Mouse (Mus musculus) ES-Bruce4 (cell line): Measurements from ENCODE around the gene Nop9. TPM values are rescaled to one million over a fixed set of nuclear protein-coding genes. Genes with fewer than 3 reads are reported as not detected.

Source experiments
- H3K27ac ChIP-seq: 2 replicates; pipeline ENCODE4 v1.5.1; 2012; ENCODE audit warnings: low read length, inconsistent platforms; ENCODE audit not compliant: insufficient read depth
- H3K27me3 ChIP-seq: 2 replicates; pipeline ENCODE4 v1.6.1; 2012; ENCODE audit warnings: mild to moderate bottlenecking, low read length, inconsistent platforms; ENCODE audit not compliant: control insufficient read depth, poor library complexity, insufficient read depth, severe bottlenecking
- H3K36me3 ChIP-seq: 2 replicates; pipeline ENCODE4 v1.6.1; 2012; ENCODE audit warnings: inconsistent platforms, mild to moderate bottlenecking, low read length, moderate library complexity; ENCODE audit not compliant: control insufficient read depth, poor library complexity, insufficient read depth, severe bottlenecking
- H3K4me1 ChIP-seq: one replicate; pipeline ENCODE4 v1.8.1; 2011; ENCODE audit warnings: low read length; ENCODE audit not compliant: control insufficient read depth, insufficient read depth
- H3K4me3 ChIP-seq: 2 replicates; pipeline ENCODE4 v1.5.1; 2011; ENCODE audit warnings: low read depth, mild to moderate bottlenecking, low read length
- H3K9ac ChIP-seq: 2 replicates; pipeline ENCODE4 v1.6.1; 2012; ENCODE audit warnings: low read depth, mild to moderate bottlenecking, inconsistent platforms; ENCODE audit not compliant: poor library complexity, severe bottlenecking
- H3K9me3 ChIP-seq: replicated peaks from 2 replicates; pipeline ENCODE4 v1.6.1; 2012; ENCODE audit warnings: mild to moderate bottlenecking, low read length, inconsistent platforms; ENCODE audit not compliant: control insufficient read depth, poor library complexity, insufficient read depth, severe bottlenecking
- CTCF ChIP-seq: IDR thresholded peaks from one replicate; pipeline ENCODE4 v1.8.1; 2011; ENCODE audit warnings: low read depth, low read length
- EP300 ChIP-seq: IDR thresholded peaks from 2 replicates; pipeline ENCODE4 v1.6.1; 2011; ENCODE audit warnings: low read depth, low read length; ENCODE audit not compliant: insufficient read depth
- POLR2A ChIP-seq: IDR thresholded peaks from one replicate; pipeline ENCODE4 v1.8.1; 2011; ENCODE audit warnings: low read length; ENCODE audit not compliant: insufficient read depth
- polyA plus RNA-seq: library from polyadenylated mRNA; stranded (reverse); fragments of >200 nt; gene quantifications from 2 replicates; pipeline ENCODE4 v1.2.4, GENCODE M21; 2011; ENCODE audit warnings: low read depth; ENCODE audit not compliant: missing spikeins, insufficient read depth, insufficient read length

The Nop9 gene
- polyA plus RNA-seq, 1 experiment: 59.8 TPM

DNA sequence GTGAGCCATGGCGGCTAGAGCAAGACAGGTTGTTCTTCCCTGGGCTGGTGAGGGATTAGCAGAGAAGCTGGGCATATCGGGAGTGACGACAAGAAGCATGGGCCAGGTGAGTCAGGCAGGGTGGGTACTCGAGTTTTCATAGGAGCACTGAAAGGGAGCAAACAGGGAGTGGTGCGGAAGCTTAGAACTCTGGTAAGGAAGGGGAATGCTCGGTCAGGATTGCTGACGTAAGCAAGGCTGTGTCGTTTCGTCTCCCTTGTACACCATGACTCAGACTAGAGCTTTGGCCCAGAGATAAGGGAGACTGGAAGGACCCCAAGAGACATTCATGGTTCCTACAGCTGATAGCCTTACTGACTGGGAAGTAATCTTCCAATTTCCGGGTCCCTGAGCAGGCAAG, 11.6 kb upstream of the Nop9 start:
- Histone ChIP-seq H3K4me3 (no peak overlapping the region), H3K9me3 (no peaks in the 10 kb centered on the region), H3K27ac (no peak overlapping the region), H3K36me3 (no peaks in the 10 kb centered on the region; the same call in 1 of the 2 replicates), H3K27me3 (no peaks in the 10 kb centered on the region), H3K4me1 (no peaks in the 10 kb centered on the region), H3K9ac (no peak overlapping the region)
- no peak for TF ChIP-seq POLR2A
- no peak for TF ChIP-seq EP300

DNA sequence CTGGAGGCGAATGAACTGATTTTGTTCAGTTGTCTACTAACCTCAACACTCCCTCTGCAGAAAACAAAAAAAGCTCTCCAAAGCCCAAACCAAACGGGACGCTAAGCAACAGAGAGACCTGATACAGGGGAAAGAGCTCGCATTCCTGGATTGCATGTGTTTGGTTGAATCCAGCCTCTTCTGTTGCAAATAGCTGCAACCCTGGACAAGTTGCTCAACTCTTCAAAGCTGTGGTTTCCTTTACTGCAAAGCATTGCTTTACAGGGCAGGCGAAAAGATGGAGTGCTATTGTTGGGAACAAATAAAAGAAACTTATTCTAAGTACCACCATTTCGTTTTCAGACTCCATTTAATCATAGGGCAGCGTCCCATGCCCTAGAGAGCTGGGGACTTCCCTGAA, 10.6 kb upstream of the Nop9 start:
- Histone ChIP-seq H3K9ac (no peak overlapping the region), H3K4me1 (no peaks in the 10 kb centered on the region), H3K27ac (no peak overlapping the region), H3K4me3 (no peak overlapping the region), H3K9me3 (no peaks in the 10 kb centered on the region), H3K36me3 (no peaks in the 10 kb centered on the region; the same call in 1 of the 2 replicates), H3K27me3 (no peaks in the 10 kb centered on the region)
- TF ChIP-seq CTCF (no peak), EP300 (no peak), POLR2A (no peak)

- no peak for TF ChIP-seq EP300
- no peak for TF ChIP-seq CTCF
- no peak for TF ChIP-seq POLR2A
- Histone ChIP-seq H3K27ac (no peak overlapping the region), H3K27me3 (no peaks in the 10 kb centered on the region), H3K36me3 (no peaks in the 10 kb centered on the region; the same call in 1 of the 2 replicates), H3K4me1 (no peaks in the 10 kb centered on the region), H3K4me3 (no peak overlapping the region), H3K9ac (no peak overlapping the region), H3K9me3 (no peaks in the 10 kb centered on the region)
These were observed 10.2 kb upstream of the Nop9 start for GRCm38 (mm10) chr14:55735334-55735733.

GRCm38 (mm10) chr14:55735758-55736157, 9.7 kb upstream of the Nop9 start:
- Histone ChIP-seq H3K27me3 (no peaks in the 10 kb centered on the region), H3K4me1 (no peaks in the 10 kb centered on the region), H3K4me3 (no peak overlapping the region), H3K9me3 (no peaks in the 10 kb centered on the region), H3K27ac (no peak overlapping the region), H3K9ac (no peak overlapping the region), H3K36me3 (no peaks in the 10 kb centered on the region; the same call in 1 of the 2 replicates)
- no peak for TF ChIP-seq POLR2A
- no peak for TF ChIP-seq CTCF
- TF ChIP-seq EP300: no peak

DNA sequence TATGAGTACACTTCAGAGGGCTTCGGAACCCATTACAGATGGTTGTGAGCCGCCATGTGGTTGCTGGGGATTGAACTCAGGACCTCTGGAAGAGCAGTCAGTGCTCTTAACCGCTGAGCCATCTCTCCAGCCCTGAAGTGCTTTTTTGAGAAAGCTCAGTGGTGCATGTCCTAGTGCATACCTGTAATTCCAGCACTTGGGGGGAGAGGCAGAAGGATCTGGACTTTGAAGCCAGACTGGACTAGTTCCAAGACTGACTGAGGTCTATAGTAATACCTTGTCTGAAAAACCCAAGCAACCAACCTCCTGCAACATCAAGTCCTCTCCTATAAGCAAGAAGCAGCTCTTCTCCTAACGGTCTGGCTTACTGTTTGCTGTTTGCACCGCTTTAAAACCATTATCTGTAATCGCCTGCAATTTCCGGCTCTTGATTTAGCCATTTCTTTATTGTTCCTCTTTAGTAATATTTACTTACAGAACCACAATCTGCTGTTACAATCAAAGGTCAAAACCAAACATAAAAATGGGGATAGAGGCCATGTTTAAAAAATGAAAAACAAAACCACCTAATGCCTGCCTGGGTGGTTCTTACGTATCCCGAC, 8.3 kb upstream of the Nop9 start:
- no peak for TF ChIP-seq CTCF
- no peak for TF ChIP-seq EP300
- TF ChIP-seq POLR2A: no peak
- Histone ChIP-seq H3K27ac (no peak overlapping the region), H3K27me3 (no peaks in the 10 kb centered on the region), H3K4me1 (no peaks in the 10 kb centered on the region), H3K36me3 (no peaks in the 10 kb centered on the region; the same call in 1 of the 2 replicates), H3K9me3 (no peaks in the 10 kb centered on the region), H3K4me3 (no peak overlapping the region), H3K9ac (no peak overlapping the region)

DNA sequence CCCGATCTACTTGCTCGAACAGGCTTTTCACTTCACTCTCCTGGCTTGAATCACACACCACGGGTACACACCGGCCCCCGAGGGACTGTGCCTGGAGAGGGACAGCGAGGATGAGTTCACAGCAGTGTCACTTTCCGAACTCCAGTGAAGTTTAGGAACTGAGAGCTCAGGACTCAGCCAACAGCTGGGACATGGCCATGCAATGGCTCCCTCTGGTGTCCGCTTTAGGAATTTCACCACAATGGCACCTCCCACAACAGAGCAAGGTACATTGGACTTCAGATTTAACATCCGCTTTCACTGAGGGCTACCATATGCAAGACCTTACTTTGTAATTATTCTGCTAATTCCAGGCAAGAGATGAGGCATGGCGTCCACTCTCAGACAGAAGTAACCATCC, 1.8 kb upstream of the Nop9 start:
- Histone ChIP-seq H3K9me3 (no peaks in the 10 kb centered on the region), H3K27me3 (no peaks in the 10 kb centered on the region), H3K4me1 (no peaks in the 10 kb centered on the region), H3K27ac (no peak overlapping the region), H3K4me3 (no peak overlapping the region), H3K36me3 (peaks cover 9% of the 10 kb centered on the region; the same call in 1 of the 2 replicates), H3K9ac (no peak overlapping the region)
- TF ChIP-seq EP300: no peak
- TF ChIP-seq CTCF: peak; percentile 97
- TF ChIP-seq POLR2A: no peak
